Mouse (Mus musculus): Measurements from ENCODE around the gene Arsg. TPM values are rescaled to one million over a fixed set of nuclear protein-coding genes. Genes with fewer than 3 reads are reported as not detected.

The Arsg gene
- polyA plus RNA-seq, 1 experiment from 2014 or later: 9.9 TPM

GRCm38 (mm10) chr11:109556130-109556529 is 83.0 kb downstream of the Arsg start:
- H3K4me2 ChIP-seq (ENCODE audit: low read length): no peak overlapping the region
- H3K4me1 ChIP-seq (replicated peaks; ENCODE audit: insufficient read depth, low read length): 0 out of 2 replicates have a peak, but pooled peaks cover 7% of the 10 kb centered on the region
- 75% methylated on average over 6 of the region's 6 CpGs for WGBS
- no peaks in the 10 kb centered on the region for H3K27me3 ChIP-seq (ENCODE audit: insufficient read depth, low read length)
- no peak overlapping the region for H3K9ac ChIP-seq (ENCODE audit: low read depth, low read length)
- H3K4me3 ChIP-seq (replicated peaks; ENCODE audit: low read depth, low read length): no peak overlapping the region
- ATAC-seq (replicated peaks; ENCODE audit: low FRiP score, low read depth) (peak; percentile 65), DNase-seq (ENCODE audit: low spot score) (no peak)
- H3K36me3 ChIP-seq (ENCODE audit: insufficient read depth, low read length): no peaks in the 10 kb centered on the region
- H3K9me3 ChIP-seq (replicated peaks; ENCODE audit: low read length): no peaks in the 10 kb centered on the region
- TF ChIP-seq CTCF (IDR thresholded peaks at IDR 0.05; ENCODE audit: low read depth): no peak
- H3K27ac ChIP-seq: no peak overlapping the region

GRCm38 (mm10) chr11:109557419-109557818 is 84.2 kb downstream of the Arsg start:
- Histone ChIP-seq H3K27me3 (ENCODE audit: insufficient read depth, low read length) (no peaks in the 10 kb centered on the region), H3K4me3 (replicated peaks; ENCODE audit: low read depth, low read length) (no peak overlapping the region), H3K4me2 (ENCODE audit: low read length) (no peak overlapping the region), H3K27ac (no peak overlapping the region), H3K9me3 (replicated peaks; ENCODE audit: low read length) (no peaks in the 10 kb centered on the region), H3K36me3 (ENCODE audit: insufficient read depth, low read length) (no peaks in the 10 kb centered on the region), H3K4me1 (replicated peaks; ENCODE audit: insufficient read depth, low read length) (0 out of 2 replicates have a peak, but pooled peaks cover 8% of the 10 kb centered on the region), H3K9ac (ENCODE audit: low read depth, low read length) (no peak overlapping the region)
- WGBS: 87% methylated on average over 11 of the region's 11 CpGs
- ATAC-seq (replicated peaks; ENCODE audit: low FRiP score, low read depth): no peak
- no peak for TF ChIP-seq CTCF (IDR thresholded peaks at IDR 0.05; ENCODE audit: low read depth)
- DNase-seq (ENCODE audit: low spot score): no peak

GRCm38 (mm10) chr11:109559241-109559640 is 86.1 kb downstream of the Arsg start:
- Histone ChIP-seq H3K4me3 (replicated peaks; ENCODE audit: low read depth, low read length) (no peak overlapping the region), H3K9ac (ENCODE audit: low read depth, low read length) (no peak overlapping the region), H3K4me2 (ENCODE audit: low read length) (no peak overlapping the region), H3K36me3 (ENCODE audit: insufficient read depth, low read length) (no peaks in the 10 kb centered on the region), H3K4me1 (replicated peaks; ENCODE audit: insufficient read depth, low read length) (0 out of 2 replicates have a peak, but pooled peaks cover 5% of the 10 kb centered on the region), H3K27me3 (ENCODE audit: insufficient read depth, low read length) (no peaks in the 10 kb centered on the region), H3K9me3 (replicated peaks; ENCODE audit: low read length) (no peaks in the 10 kb centered on the region), H3K27ac (no peak overlapping the region)
- no peak for DNase-seq (ENCODE audit: low spot score)
- TF ChIP-seq CTCF (IDR thresholded peaks at IDR 0.05; ENCODE audit: low read depth): no peak
- ATAC-seq (replicated peaks; ENCODE audit: low FRiP score, low read depth): no peak
- 73% methylated on average over 12 of the region's 12 CpGs for WGBS

DNA sequence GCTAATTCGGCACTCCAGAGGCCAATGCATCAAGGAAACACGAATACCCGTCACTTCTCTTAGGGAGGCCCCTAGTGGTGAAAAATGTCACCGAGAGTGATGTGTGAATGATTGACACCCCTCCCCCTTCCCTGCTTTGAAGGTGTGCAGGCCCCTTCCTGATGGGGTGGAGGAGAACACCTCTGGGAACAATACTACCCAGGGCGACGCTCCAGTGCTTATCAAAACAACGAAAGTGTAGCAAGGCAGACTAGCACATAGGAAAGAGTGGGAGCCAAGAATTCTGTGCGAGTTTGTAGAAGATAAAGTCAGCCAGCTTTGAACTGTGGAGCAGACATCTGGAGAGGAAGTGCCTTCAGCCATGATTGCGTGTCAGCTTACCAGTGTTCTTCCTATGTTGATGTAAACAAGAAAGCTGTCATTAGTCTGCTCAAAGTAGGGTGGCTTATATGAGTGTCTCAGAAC is 87.7 kb downstream of the Arsg start:
- peak; percentile 75 for ATAC-seq (replicated peaks; ENCODE audit: low FRiP score, low read depth)
- WGBS: 12% methylated on average over 9 of the region's 9 CpGs
- H3K4me2 ChIP-seq (ENCODE audit: low read length): no peak overlapping the region
- H3K9ac ChIP-seq (ENCODE audit: low read depth, low read length): no peak overlapping the region
- H3K4me3 ChIP-seq (replicated peaks; ENCODE audit: low read depth, low read length): no peak overlapping the region
- no peaks in the 10 kb centered on the region for H3K27me3 ChIP-seq (ENCODE audit: insufficient read depth, low read length)
- peak; percentile 72 for DNase-seq (ENCODE audit: low spot score)
- H3K27ac ChIP-seq: no peak overlapping the region
- H3K9me3 ChIP-seq (replicated peaks; ENCODE audit: low read length): no peaks in the 10 kb centered on the region
- TF ChIP-seq CTCF (IDR thresholded peaks at IDR 0.05; ENCODE audit: low read depth): peak; percentile 70
- 0 out of 2 replicates have a peak, but pooled peaks cover 5% of the 10 kb centered on the region for H3K4me1 ChIP-seq (replicated peaks; ENCODE audit: insufficient read depth, low read length)
- no peaks in the 10 kb centered on the region for H3K36me3 ChIP-seq (ENCODE audit: insufficient read depth, low read length)

- H3K9ac ChIP-seq (ENCODE audit: low read depth, low read length): no peak overlapping the region
- H3K4me3 ChIP-seq (replicated peaks; ENCODE audit: low read depth, low read length): no peak overlapping the region
- H3K9me3 ChIP-seq (replicated peaks; ENCODE audit: low read length): no peaks in the 10 kb centered on the region
- no peak overlapping the region for H3K4me2 ChIP-seq (ENCODE audit: low read length)
- 0 out of 2 replicates have a peak, but pooled peaks cover 5% of the 10 kb centered on the region for H3K4me1 ChIP-seq (replicated peaks; ENCODE audit: insufficient read depth, low read length)
- WGBS: 47% methylated on average over 3 of the region's 3 CpGs
- TF ChIP-seq CTCF (IDR thresholded peaks at IDR 0.05; ENCODE audit: low read depth): no peak
- H3K36me3 ChIP-seq (ENCODE audit: insufficient read depth, low read length): no peaks in the 10 kb centered on the region
- H3K27ac ChIP-seq: no peak overlapping the region
- ATAC-seq (replicated peaks; ENCODE audit: low FRiP score, low read depth) (no peak), DNase-seq (ENCODE audit: low spot score) (no peak)
- no peaks in the 10 kb centered on the region for H3K27me3 ChIP-seq (ENCODE audit: insufficient read depth, low read length)
Observed at GRCm38 (mm10) chr11:109561445-109561844, 88.3 kb downstream of the Arsg start.

DNA sequence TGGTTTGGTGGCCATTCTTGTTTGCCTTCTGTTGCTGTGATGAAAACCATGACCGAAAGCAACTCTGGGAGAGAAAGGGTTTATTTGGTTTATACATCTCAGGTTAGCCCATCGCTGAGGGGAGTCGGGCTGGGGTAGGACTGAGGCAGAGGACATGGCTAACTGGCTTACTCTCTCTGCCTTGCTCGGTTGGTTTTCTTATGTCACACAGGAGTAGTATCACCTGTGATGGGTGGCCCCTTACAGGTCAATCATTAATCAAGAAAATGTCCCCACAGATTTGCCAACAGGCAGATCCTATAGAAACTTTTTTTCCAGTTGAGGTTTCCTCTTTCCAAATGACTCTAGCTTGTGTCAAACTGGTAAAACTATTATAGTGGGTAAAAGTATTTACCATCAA is 90.5 kb downstream of the Arsg start:
- ATAC-seq (replicated peaks; ENCODE audit: low FRiP score, low read depth) (no peak), DNase-seq (ENCODE audit: low spot score) (no peak)
- Histone ChIP-seq H3K4me2 (ENCODE audit: low read length) (no peak overlapping the region), H3K9ac (ENCODE audit: low read depth, low read length) (no peak overlapping the region), H3K9me3 (replicated peaks; ENCODE audit: low read length) (no peaks in the 10 kb centered on the region), H3K27ac (no peak overlapping the region), H3K27me3 (ENCODE audit: insufficient read depth, low read length) (no peaks in the 10 kb centered on the region), H3K4me3 (replicated peaks; ENCODE audit: low read depth, low read length) (no peak overlapping the region), H3K4me1 (replicated peaks; ENCODE audit: insufficient read depth, low read length) (0 out of 2 replicates have a peak, but pooled peaks cover 5% of the 10 kb centered on the region), H3K36me3 (ENCODE audit: insufficient read depth, low read length) (no peaks in the 10 kb centered on the region)
- WGBS: 73% methylated on average over 4 of the region's 4 CpGs
- TF ChIP-seq CTCF (IDR thresholded peaks at IDR 0.05; ENCODE audit: low read depth): no peak
